Mouse (Mus musculus): ENCODE measurements around the gene Amer2.
"Not testable (repeated sequence)": the region's sequence is repeated elsewhere in the genome, so short reads cannot be mapped to it uniquely, and the experiment has no call there.

Gene Amer2

GRCm38 (mm10) chr14:60372821-60373309 lies at the start of gene Amer2:
Gene Amer2 (plus strand): TSS chr14:60373259.
- no peak for DNase-seq (ENCODE audit: low spot score in 2 of 2)

- DNase-seq (ENCODE audit: low spot score in 2 of 2): not testable (repeated sequence)
These were observed 33.1 kb upstream of the Amer2 start for GRCm38 (mm10) chr14:60340001-60340400.

- DNase-seq (ENCODE audit: low spot score in 2 of 2): no peak
These were observed 32.5 kb upstream of the Amer2 start for GRCm38 (mm10) chr14:60340570-60340969.

GRCm38 (mm10) chr14:60345326-60345876 lies 27.7 kb upstream of the Amer2 start:
- DNase-seq (ENCODE audit: low spot score in 2 of 2): no peak

GRCm38 (mm10) chr14:60358347-60358746 lies 14.7 kb upstream of the Amer2 start:
- no peak for DNase-seq (ENCODE audit: low spot score in 2 of 2)

- DNase-seq (ENCODE audit: low spot score in 2 of 2): no peak
These were observed 11.5 kb upstream of the Amer2 start for GRCm38 (mm10) chr14:60361380-60362212.

- DNase-seq (ENCODE audit: low spot score in 2 of 2): no peak
These were observed 6.3 kb upstream of the Amer2 start for GRCm38 (mm10) chr14:60366729-60367128.

- no peak for DNase-seq (ENCODE audit: low spot score in 2 of 2)
These were observed 4.0 kb upstream of the Amer2 start for GRCm38 (mm10) chr14:60368769-60369666.

GRCm38 (mm10) chr14:60369667-60370315 lies 3.3 kb upstream of the Amer2 start:
- DNase-seq (ENCODE audit: low spot score in 2 of 2): no peak

- no peak for DNase-seq (ENCODE audit: low spot score in 2 of 2)
These were observed 4.0 kb downstream of the Amer2 start for GRCm38 (mm10) chr14:60377107-60377506.

GRCm38 (mm10) chr14:60377546-60377945 lies 4.5 kb downstream of the Amer2 start:
- peak in 1 of 2 experiments; percentile 56 for DNase-seq (ENCODE audit: low spot score in 2 of 2)

- DNase-seq (ENCODE audit: low spot score in 2 of 2): peak; percentile 73 to 88
These were observed 5.1 kb downstream of the Amer2 start for GRCm38 (mm10) chr14:60378057-60378565.

- DNase-seq (ENCODE audit: low spot score in 2 of 2): peak in 1 of 2 experiments; percentile 60
These were observed 5.7 kb downstream of the Amer2 start for GRCm38 (mm10) chr14:60378566-60379322.

GRCm38 (mm10) chr14:60379323-60379957 lies 6.4 kb downstream of the Amer2 start:
- no peak for DNase-seq (ENCODE audit: low spot score in 2 of 2)

- DNase-seq (ENCODE audit: low spot score in 2 of 2): no peak
These were observed 6.9 kb downstream of the Amer2 start for GRCm38 (mm10) chr14:60379958-60380330.

- DNase-seq (ENCODE audit: low spot score in 2 of 2): no peak
These were observed 8.6 kb downstream of the Amer2 start for GRCm38 (mm10) chr14:60381671-60382070.

GRCm38 (mm10) chr14:60383816-60384215 lies 10.8 kb downstream of the Amer2 start:
- DNase-seq (ENCODE audit: low spot score in 2 of 2): peak in 1 of 2 experiments; percentile 45

- no peak for DNase-seq (ENCODE audit: low spot score in 2 of 2)
These were observed 11.2 kb downstream of the Amer2 start for GRCm38 (mm10) chr14:60384269-60384668.

- no peak for DNase-seq (ENCODE audit: low spot score in 2 of 2)
These were observed 12.1 kb downstream of the Amer2 start for GRCm38 (mm10) chr14:60385079-60385643.
